Mouse (Mus musculus) thymus, postnatal 4 days (tissue): Measurements from ENCODE around the gene Inpp5k.
"Not testable (repeated sequence)": the region's sequence is repeated elsewhere in the genome, so short reads cannot be mapped to it uniquely, and the experiment has no call there.

Experiments
- DNase-seq: peaks from one replicate; pipeline ENCODE4 v3.0.0; 2021

The Inpp5k gene

DNA sequence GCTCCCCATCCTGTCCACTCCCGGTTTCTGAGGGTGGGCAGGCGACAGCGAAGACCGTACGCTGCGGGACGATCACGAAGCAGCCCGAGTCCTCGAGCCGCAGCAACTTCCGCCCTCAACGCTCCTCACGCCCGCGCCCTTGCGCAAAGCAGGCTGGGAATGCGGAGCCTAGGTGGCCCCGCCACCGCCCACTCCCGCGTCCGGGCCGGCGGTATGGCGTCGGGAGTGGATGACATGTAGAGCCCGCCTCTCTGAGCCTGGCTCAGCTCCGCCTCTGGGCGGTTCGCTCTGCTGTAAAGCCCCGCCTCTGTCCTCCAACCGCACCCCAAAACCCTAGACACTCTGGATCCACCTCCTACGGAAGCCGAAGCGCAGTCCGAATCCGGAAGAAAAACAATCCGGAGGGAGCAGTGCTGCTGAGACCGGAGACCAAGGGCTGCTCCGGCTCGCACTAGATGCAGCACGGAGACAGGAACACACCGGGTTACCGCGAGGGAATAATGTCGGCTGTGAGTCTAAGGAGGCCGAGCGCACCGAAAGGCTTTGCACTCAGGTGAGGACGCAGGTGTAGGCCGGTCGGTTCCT, at the start of gene Inpp5k:
Gene Inpp5k (plus strand): TSS at position 344 of the 585 bp plus-strand sequence.
- DNase-seq = peak; percentile 94

- DNase-seq = no peak
These were observed 49.2 kb upstream of the Inpp5k start for GRCm38 (mm10) chr11:75581495-75582149.

DNA sequence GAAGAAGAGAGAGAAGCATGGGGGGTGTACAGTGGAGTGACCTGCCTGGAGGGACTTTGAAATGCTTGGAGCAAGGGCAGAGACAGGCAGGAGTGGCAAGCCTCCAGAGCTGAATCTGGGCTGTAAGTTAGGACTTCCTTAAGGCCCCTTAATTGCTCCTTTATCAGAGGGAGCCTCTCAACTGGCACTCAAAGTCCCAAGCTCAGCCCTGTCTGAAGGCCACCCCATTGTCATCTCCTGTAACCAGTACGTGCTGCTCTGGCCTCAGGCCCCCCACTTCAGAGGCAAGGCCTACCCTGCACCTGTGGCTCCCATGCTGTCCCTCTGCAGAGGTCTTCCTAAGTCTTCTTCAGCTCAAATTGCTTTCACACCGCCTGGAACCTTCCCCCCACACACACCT, 47.3 kb upstream of the Inpp5k start:
- DNase-seq = no peak

GRCm38 (mm10) chr11:75585061-75585460, 45.7 kb upstream of the Inpp5k start:
- DNase-seq = no peak

- no peak for DNase-seq
These were observed 44.8 kb upstream of the Inpp5k start for GRCm38 (mm10) chr11:75585978-75586377.

- no peak for DNase-seq
These were observed 43.8 kb upstream of the Inpp5k start for GRCm38 (mm10) chr11:75586963-75587362.

- peak; percentile 98 for DNase-seq
These were observed 43.1 kb upstream of the Inpp5k start, which contains the start of gene Pitpna for GRCm38 (mm10) chr11:75587493-75588284. Pitpna (plus strand) TSS chr11:75588097.

DNA sequence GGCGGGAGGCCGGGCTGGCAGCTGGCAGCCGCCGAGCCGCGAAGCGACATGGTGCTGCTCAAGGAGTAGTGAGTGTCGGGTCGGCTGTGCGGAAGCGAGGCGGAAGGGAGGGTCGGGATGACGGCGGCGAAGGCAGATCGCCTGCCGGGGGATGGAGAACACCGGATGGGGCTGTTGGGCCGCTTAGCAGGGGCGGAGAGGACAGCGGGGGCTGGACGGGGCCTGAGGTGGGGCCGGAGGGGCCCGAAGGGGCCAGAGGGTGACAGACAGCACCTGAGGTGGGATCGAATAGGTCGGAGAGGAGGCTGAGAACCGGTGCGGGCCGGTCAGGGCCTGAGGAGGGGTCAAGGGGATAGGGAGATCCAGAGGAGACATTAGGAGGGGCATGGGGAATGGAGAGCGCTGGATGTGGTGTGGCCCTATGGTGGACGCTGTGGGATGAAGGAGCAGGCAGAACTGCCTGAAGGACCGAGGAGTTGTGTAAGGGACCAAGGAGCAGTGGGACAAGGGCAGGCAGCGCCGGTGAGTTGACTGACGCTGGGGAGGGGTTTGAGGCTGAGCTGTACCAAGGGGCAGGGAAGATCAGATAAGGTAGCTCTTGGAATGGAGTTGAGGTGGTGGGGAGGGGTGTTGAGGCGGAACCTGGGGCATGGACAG, 42.4 kb upstream of the Inpp5k start:
- DNase-seq = peak; percentile 86

GRCm38 (mm10) chr11:75592612-75593011, 38.2 kb upstream of the Inpp5k start:
- no peak for DNase-seq

- DNase-seq = peak; percentile 58
These were observed 36.4 kb upstream of the Inpp5k start for GRCm38 (mm10) chr11:75594431-75594830.

DNA sequence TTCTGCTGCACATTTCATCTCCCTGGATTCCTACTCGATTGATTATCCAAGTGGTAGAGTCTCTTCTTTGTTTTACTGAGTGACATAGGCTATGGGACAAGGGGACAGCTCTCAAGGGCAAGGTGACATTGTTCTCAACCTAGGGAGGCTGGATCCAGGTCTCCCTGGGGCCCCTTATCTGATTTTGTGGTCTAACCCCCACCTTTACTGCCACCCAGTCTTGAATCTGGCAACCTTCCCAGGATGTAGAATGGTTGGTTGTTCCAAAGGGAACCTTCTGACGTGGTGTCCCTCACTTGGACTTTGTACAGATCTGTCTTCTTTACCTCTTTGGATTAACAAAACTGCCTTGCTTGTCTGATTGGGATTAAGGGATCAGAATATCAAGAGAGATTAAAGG, 35.4 kb upstream of the Inpp5k start:
- DNase-seq = no peak

- DNase-seq = no peak
These were observed 35.0 kb upstream of the Inpp5k start for GRCm38 (mm10) chr11:75595816-75596215.

DNA sequence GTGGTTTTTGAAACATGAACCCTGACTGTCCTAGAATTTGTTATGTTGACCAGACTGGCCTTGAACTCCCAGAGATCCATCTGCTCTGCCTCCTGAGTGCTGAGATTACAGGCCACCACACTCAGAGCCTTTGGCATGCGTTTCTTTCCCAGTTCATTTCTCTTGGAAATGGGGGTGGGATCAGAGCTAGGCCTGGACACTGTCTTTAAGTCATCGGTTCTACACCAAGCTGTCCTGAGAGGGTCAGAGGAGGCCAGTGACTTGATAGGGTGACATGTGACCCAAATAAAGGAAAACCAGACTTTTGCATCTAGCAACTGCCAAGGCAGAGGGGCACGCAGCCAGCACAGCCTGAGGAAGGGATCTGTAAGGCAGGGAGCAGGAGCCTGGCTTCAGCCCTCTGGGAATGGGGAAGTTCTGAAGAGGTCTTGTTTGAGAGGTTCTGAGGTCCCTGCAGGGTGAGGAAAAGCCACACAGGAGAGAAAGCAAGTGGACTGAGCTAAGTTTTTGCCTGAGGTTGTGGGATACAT, 34.0 kb upstream of the Inpp5k start:
- no peak for DNase-seq

GRCm38 (mm10) chr11:75598004-75598403, 32.8 kb upstream of the Inpp5k start:
- DNase-seq = no peak

DNA sequence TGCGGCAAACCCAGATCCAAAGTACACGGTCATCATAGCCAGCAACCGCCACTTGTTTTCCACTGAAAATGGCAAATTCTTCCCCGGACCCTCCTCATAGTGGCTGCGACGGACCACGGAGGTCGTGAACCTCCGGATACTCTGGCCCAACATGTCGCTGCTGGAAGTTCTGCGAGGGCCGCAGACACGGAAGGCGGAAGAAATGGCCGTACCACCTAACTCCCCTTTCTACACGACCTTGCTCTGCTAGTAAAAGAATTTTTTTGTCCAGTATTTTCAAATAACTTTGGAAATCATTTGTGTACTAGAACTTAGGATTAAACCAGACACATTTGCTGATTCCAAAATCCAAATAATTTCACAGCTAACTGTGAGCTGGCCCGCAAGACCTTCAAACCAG, 31.0 kb upstream of the Inpp5k start:
- not testable (repeated sequence) for DNase-seq

DNA sequence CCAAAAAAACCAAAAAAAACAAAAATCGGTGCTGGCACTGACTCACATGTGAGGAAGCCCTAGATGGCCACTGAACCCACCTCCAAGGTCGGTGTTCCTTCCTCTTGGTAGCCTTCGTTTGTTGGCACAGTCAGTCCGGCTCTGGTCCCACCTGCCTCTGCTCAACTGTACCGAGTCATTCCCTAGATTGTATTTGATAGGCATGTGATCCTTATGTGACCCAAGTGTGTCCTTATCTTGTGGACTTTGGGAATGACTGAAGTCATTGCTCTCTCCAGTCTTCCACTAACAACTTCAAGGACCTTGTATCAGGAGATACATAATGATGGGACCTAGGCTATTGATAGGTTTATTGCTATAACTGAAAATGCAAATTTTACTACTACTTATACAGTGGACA, 26.0 kb upstream of the Inpp5k start:
- DNase-seq = no peak

DNA sequence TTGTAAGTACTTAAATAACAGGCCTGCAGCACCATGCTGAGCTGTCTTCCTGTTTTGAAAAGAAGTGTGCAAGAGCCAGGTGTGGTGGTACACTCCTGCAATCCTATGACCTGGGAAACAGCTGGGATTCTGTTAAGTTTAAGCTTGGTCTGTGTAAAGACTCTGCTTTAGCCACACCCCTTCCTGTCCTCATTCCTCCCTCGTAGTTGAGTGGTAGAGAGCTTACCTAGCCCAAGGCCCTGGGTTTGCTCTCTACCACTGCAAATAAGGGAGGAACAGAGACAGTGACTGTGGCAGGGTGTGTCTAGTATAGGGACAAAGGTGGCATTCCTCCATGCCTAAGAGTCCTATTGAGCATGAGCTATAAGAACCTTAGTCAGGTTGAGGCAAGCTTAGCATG, 25.5 kb upstream of the Inpp5k start:
- DNase-seq = no peak

DNA sequence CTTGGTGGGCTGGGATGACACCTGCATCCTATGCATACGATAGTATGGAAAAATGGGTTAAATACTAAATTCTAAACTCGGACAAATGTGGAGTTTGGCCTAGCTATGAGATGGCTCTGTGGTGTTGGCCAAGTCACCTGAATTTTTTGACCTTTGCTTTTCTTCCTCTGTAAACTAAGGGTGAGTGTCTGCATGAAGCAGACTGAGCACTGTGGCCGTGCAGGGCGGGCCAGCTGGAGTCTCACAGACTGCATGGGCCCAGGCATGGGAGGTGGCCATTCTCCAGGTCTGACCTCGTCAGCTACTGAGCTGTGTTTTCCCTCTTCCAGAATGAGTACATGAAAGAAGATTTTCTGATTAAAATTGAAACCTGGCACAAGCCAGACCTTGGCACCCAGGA, 22.0 kb upstream of the Inpp5k start:
- no peak for DNase-seq

DNA sequence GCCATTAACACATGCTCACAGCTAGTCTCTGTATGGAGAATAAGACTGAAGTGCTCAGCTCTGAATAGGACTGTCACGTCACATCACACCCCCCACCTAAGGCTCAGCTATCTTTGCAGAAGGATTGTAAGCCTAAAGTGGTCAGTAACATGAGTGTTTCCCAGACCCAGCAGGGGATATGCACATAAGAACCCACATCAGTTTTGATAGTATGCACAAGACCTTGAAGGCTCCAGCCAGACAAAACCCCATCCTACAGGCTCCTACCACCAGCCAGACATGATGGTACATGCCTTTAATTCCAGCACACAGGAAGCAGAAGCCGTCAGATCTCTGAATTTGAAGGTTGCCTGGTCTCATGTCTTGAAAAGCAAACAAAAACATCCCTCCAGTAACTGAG, 20.8 kb upstream of the Inpp5k start:
- DNase-seq = no peak

GRCm38 (mm10) chr11:75614769-75615168, 16.0 kb upstream of the Inpp5k start:
- DNase-seq = no peak

- no peak for DNase-seq
These were observed 15.2 kb upstream of the Inpp5k start for GRCm38 (mm10) chr11:75615556-75615955.

DNA sequence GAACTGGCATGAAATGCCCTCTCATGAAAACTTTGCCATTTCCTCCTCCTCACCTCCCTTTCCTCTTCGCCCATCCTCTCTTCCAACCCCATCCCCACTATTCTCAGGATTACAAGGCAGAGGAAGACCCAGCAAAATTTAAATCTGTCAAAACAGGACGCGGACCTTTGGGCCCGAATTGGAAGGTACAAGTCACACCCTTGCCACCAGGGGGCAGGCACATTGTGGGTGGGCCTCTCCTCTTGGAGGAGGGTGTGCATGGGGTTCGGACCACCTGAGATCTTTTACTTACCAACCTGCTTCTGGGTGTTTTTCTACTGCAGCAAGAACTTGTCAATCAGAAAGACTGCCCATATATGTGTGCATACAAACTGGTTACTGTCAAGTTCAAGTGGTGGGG, 11.7 kb upstream of the Inpp5k start:
- DNase-seq = peak; percentile 81

GRCm38 (mm10) chr11:75620136-75620780, 10.5 kb upstream of the Inpp5k start:
- no peak for DNase-seq
